Mouse (Mus musculus) thymus, postnatal 4 days (tissue): Measurements from ENCODE around the gene Olfr1052.
"Not testable (repeated sequence)": the region's sequence is repeated elsewhere in the genome, so short reads cannot be mapped to it uniquely, and the experiment has no call there.

Source experiments
- DNase-seq: peaks from one replicate; pipeline ENCODE4 v3.0.0; 2021

The Olfr1052 gene

GRCm38 (mm10) chr2:86292155-86292554, at the start of gene Olfr1052:
Gene Olfr1052, plus strand, starts transcription at chr2:86292455.
- DNase-seq, result no peak

DNA sequence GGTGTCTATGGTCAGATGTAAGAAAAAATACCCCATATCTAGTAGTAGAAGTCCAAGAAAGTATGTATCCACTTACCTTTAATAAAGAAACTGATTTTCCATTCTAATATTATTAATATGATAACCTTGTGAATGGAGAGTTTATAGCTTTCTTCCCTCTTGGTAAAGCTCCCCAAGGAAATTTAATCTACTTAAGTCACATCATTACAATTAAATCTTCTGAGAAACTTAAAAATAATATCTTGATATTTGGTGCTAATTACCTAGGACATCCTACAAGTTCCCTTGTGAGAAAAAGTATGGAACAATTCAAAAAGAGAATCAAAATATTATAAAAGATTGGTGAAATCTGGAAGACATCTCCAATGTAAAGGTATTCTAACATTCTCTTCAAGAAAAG, 34.0 kb upstream of the Olfr1052 start, which contains the start of gene Olfr1049:
TSS of gene Olfr1049 (minus strand) at position 101 of the 400 bp plus-strand sequence.
- not testable (repeated sequence) for DNase-seq

- DNase-seq, result not testable (repeated sequence)
Observed at GRCm38 (mm10) chr2:86278988-86279387, 13.3 kb upstream of the Olfr1052 start, which contains the start of gene Olfr1051. Gene Olfr1051, minus strand, starts transcription at chr2:86279088.

DNA sequence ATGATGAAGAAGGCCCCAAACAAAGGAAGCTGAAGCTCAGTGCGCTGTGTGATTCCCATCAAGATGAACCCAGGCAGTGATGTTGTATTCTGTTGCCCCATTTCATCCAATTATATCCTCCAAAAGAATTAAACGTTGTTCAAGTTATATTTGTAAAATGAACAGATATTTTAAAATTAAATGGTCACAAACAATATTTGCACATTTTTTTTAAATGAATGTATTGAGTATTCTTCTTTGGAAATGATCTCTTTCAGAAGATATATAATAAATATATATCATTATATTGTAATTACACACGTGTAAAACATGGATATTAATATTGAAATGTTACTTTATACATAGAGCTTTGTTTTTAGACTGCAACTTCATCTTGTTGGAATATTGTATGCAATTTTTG, 22.9 kb downstream of the Olfr1052 start, which contains the start of gene Olfr1053:
TSS of gene Olfr1053 (minus strand) at position 101 of the 400 bp plus-strand sequence.
- no peak for DNase-seq

- no peak for DNase-seq
Observed at GRCm38 (mm10) chr2:86335333-86335732, 43.1 kb downstream of the Olfr1052 start, which contains the start of gene Olfr1054. Gene Olfr1054, minus strand, starts transcription at chr2:86335433.
